Mouse (Mus musculus): ENCODE measurements around the gene Ppp1r32. TPM values are rescaled to one million over a fixed set of nuclear protein-coding genes. Genes with fewer than 3 reads are reported as not detected.

The Ppp1r32 gene
- polyA plus RNA-seq (2014; fragmentation: Illumina TruSeq; extraction: RNeasy Lipid Tissue Mini Kit (QIAGEN cat#74804); ENCODE audit: low read depth, low replicate concordance): not detected

DNA sequence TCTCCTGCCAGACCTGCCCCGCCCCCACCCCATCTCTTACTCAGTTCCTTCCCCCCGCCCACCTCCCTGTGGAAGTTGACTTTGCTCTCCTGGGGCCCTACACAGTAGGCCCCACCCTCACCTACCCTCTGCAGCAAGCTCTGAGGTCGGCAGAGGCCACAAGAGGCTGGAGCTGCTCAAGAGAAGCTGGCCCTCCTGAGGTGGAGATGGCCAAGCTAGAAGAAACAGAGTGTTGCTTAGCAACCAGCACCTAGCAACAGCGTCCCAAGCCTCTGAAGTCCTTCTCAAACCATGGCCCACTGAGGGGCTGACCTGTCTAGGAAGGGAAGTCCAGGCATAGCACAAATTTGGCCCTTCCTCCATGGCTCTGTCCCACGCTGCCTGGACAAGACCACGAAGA, at the start of gene Ppp1r32:
Gene Ppp1r32 (minus strand): TSS at position 226 of the 400 bp plus-strand sequence.

GRCm38 (mm10) chr19:10525910-10526309, 43.2 kb upstream of the Ppp1r32 start, which contains the start of gene Sdhaf2:
Gene Sdhaf2, minus strand, starts transcription at chr19:10526142.

GRCm38 (mm10) chr19:10525106-10525901, 42.6 kb upstream of the Ppp1r32 start, which contains the start of gene Cpsf7:
Gene Cpsf7, plus strand, starts transcription at chr19:10525266.

GRCm38 (mm10) chr19:10456752-10457483, 25.8 kb downstream of the Ppp1r32 start, which contains the start of gene Lrrc10b:
Gene Lrrc10b, minus strand, starts transcription at chr19:10457473.

Other genes with a start within 250 kb of the Ppp1r32 start
- gene Myrf, start 242.2 kb downstream of the Ppp1r32 start, polyA plus RNA-seq (2014; fragmentation: Illumina TruSeq; extraction: RNeasy Lipid Tissue Mini Kit (QIAGEN cat#74804); ENCODE audit: low read depth, low replicate concordance): 0.09 TPM
- 0.73 TPM for gene Dagla, start 178.1 kb downstream of the Ppp1r32 start, polyA plus RNA-seq (2014; fragmentation: Illumina TruSeq; extraction: RNeasy Lipid Tissue Mini Kit (QIAGEN cat#74804); ENCODE audit: low read depth, low replicate concordance)
- 10.9 TPM for gene Syt7, start 93.8 kb downstream of the Ppp1r32 start, polyA plus RNA-seq (2014; fragmentation: Illumina TruSeq; extraction: RNeasy Lipid Tissue Mini Kit (QIAGEN cat#74804); ENCODE audit: low read depth, low replicate concordance)
- gene Lrrc10b, start 25.5 kb downstream of the Ppp1r32 start, polyA plus RNA-seq (2014; fragmentation: Illumina TruSeq; extraction: RNeasy Lipid Tissue Mini Kit (QIAGEN cat#74804); ENCODE audit: low read depth, low replicate concordance): not detected
- 84.1 TPM for gene Cpsf7, start 42.3 kb upstream of the Ppp1r32 start, polyA plus RNA-seq (2014; fragmentation: Illumina TruSeq; extraction: RNeasy Lipid Tissue Mini Kit (QIAGEN cat#74804); ENCODE audit: low read depth, low replicate concordance)
- gene Sdhaf2, start 43.2 kb upstream of the Ppp1r32 start, polyA plus RNA-seq (2014; fragmentation: Illumina TruSeq; extraction: RNeasy Lipid Tissue Mini Kit (QIAGEN cat#74804); ENCODE audit: low read depth, low replicate concordance): 62.6 TPM
- 3.7 TPM for gene Tmem216, start 73.3 kb upstream of the Ppp1r32 start, polyA plus RNA-seq (2014; fragmentation: Illumina TruSeq; extraction: RNeasy Lipid Tissue Mini Kit (QIAGEN cat#74804); ENCODE audit: low read depth, low replicate concordance)
- gene Cyb561a3, start 94.2 kb upstream of the Ppp1r32 start, polyA plus RNA-seq (2014; fragmentation: Illumina TruSeq; extraction: RNeasy Lipid Tissue Mini Kit (QIAGEN cat#74804); ENCODE audit: low read depth, low replicate concordance): 5.0 TPM
- 4.2 TPM for gene Tmem138, start 94.4 kb upstream of the Ppp1r32 start, polyA plus RNA-seq (2014; fragmentation: Illumina TruSeq; extraction: RNeasy Lipid Tissue Mini Kit (QIAGEN cat#74804); ENCODE audit: low read depth, low replicate concordance)
- 65.6 TPM for gene Ddb1, start 122.4 kb upstream of the Ppp1r32 start, polyA plus RNA-seq (2014; fragmentation: Illumina TruSeq; extraction: RNeasy Lipid Tissue Mini Kit (QIAGEN cat#74804); ENCODE audit: low read depth, low replicate concordance)
- gene Tkfc, start 122.7 kb upstream of the Ppp1r32 start, polyA plus RNA-seq (2014; fragmentation: Illumina TruSeq; extraction: RNeasy Lipid Tissue Mini Kit (QIAGEN cat#74804); ENCODE audit: low read depth, low replicate concordance): 1.5 TPM
- not detected for gene Vwce, start 151.3 kb upstream of the Ppp1r32 start, polyA plus RNA-seq (2014; fragmentation: Illumina TruSeq; extraction: RNeasy Lipid Tissue Mini Kit (QIAGEN cat#74804); ENCODE audit: low read depth, low replicate concordance)
- not detected for gene Pga5, start 195.1 kb upstream of the Ppp1r32 start, polyA plus RNA-seq (2014; fragmentation: Illumina TruSeq; extraction: RNeasy Lipid Tissue Mini Kit (QIAGEN cat#74804); ENCODE audit: low read depth, low replicate concordance)
- 4.3 TPM for gene Vps37c, start 205.8 kb upstream of the Ppp1r32 start, polyA plus RNA-seq (2014; fragmentation: Illumina TruSeq; extraction: RNeasy Lipid Tissue Mini Kit (QIAGEN cat#74804); ENCODE audit: low read depth, low replicate concordance)